Mouse (Mus musculus) left cerebral cortex, postnatal 36 days (tissue): ENCODE results near the gene Actg2. TPM values are rescaled to one million over a fixed set of nuclear protein-coding genes. Genes with fewer than 3 reads are reported as not detected.

ENCODE experiments used
- DNase-seq, 2 experiments: peaks; one replicate each; pipeline ENCODE4 v3.0.0; 2021 to 2022; ENCODE audit warnings: low spot score in 2 of 2, mixed read lengths in 1 of 2
- intact Hi-C: fragments of 180-260 bp; cut with DNase I; formaldehyde crosslinking; loops from one replicate; pipeline ENCODE4 v1.15.1; 2025
- total RNA-seq, 2 experiments: library from RNA; stranded (reverse); gene quantifications; 2 replicates each; pipeline ENCODE4 v1.2.3; 2021

Gene Actg2
- total RNA-seq, 2 experiments from 2014 or later = not detected

GRCm38 (mm10) chr6:83521784-83522183 is 14.3 kb downstream of the Actg2 start:
- no peak for DNase-seq
- intact Hi-C loops = no loop called here

GRCm38 (mm10) chr6:83518637-83519036 is 17.4 kb downstream of the Actg2 start:
- DNase-seq = no peak
- intact Hi-C loops = no loop called here

- no peak for DNase-seq
- intact Hi-C loops = no loop called here
Observed at GRCm38 (mm10) chr6:83515172-83515571, 20.9 kb downstream of the Actg2 start.

GRCm38 (mm10) chr6:83512495-83512894 is 23.6 kb downstream of the Actg2 start:
- intact Hi-C loops = loop anchor here (1.0 kb wide), 1 partner anchor 156 kb away; no protein-coding TSS in a partner anchor
- DNase-seq = no peak

- DNase-seq = no peak
- intact Hi-C loops = no loop called here
Observed at GRCm38 (mm10) chr6:83510210-83510609, 25.9 kb downstream of the Actg2 start.

- DNase-seq = peak; percentile 63 to 75
- intact Hi-C loops = loop anchor here (5.0 kb wide), 3 partner anchors 33 to 63 kb away; partner anchors contain the start of genes Stambp and Tet3
Observed at GRCm38 (mm10) chr6:83509442-83509841, 26.6 kb downstream of the Actg2 start.

GRCm38 (mm10) chr6:83507168-83507546 is 28.9 kb downstream of the Actg2 start:
- DNase-seq = no peak
- intact Hi-C loops = loop anchor here (5.0 kb wide), 3 partner anchors 35 to 65 kb away; partner anchors contain the start of genes Stambp and Tet3

- peak; percentile 98 for DNase-seq
- intact Hi-C loops = loop anchor here (1.0 to 5.0 kb wide), 4 partner anchors 36 to 66 kb away; partner anchors contain the start of genes Stambp and Tet3
Observed at GRCm38 (mm10) chr6:83506258-83507167, 29.6 kb downstream of the Actg2 start, which contains the start of gene Dguok. Dguok (minus strand) TSS chr6:83506969.

- intact Hi-C loops = loop anchor here (5.0 kb wide), 3 partner anchors 37 to 67 kb away; partner anchors contain the start of genes Stambp and Tet3
- DNase-seq = no peak
Observed at GRCm38 (mm10) chr6:83505554-83505953, 30.5 kb downstream of the Actg2 start.

GRCm38 (mm10) chr6:83503361-83503760 is 32.7 kb downstream of the Actg2 start:
- intact Hi-C loops = no loop called here
- no peak for DNase-seq

- DNase-seq = peak; percentile 55 to 67
- intact Hi-C loops = no loop called here
Observed at GRCm38 (mm10) chr6:83502656-83503055, 33.4 kb downstream of the Actg2 start.

GRCm38 (mm10) chr6:83501524-83502310 is 34.3 kb downstream of the Actg2 start:
- intact Hi-C loops = no loop called here
- DNase-seq = no peak

- DNase-seq = no peak
- intact Hi-C loops = no loop called here
Observed at GRCm38 (mm10) chr6:83500462-83500861, 35.6 kb downstream of the Actg2 start.

GRCm38 (mm10) chr6:83499078-83499477 is 37.0 kb downstream of the Actg2 start:
- peak; percentile 40 to 58 for DNase-seq
- intact Hi-C loops = no loop called here

GRCm38 (mm10) chr6:83496753-83497710 is 39.0 kb downstream of the Actg2 start:
- DNase-seq = no peak
- intact Hi-C loops = no loop called here

GRCm38 (mm10) chr6:83496009-83496752 is 39.9 kb downstream of the Actg2 start:
- intact Hi-C loops = no loop called here

GRCm38 (mm10) chr6:83490622-83491021 is 45.4 kb downstream of the Actg2 start:
- DNase-seq = no peak
- intact Hi-C loops = no loop called here

More at GRCm38 (mm10) chr6:83496009-83496752, 39.9 kb downstream of the Actg2 start:
- DNase-seq = no peak

GRCm38 (mm10) chr6:83488200-83488599 is 47.9 kb downstream of the Actg2 start:
- DNase-seq = no peak

More at GRCm38 (mm10) chr6:83488200-83488599, 47.9 kb downstream of the Actg2 start:
- intact Hi-C loops = no loop called here
